Mouse (Mus musculus): ENCODE measurements around the gene Lrp6.

- TF ChIP-seq POLR2A (IDR thresholded peaks at IDR 0.05; ENCODE audit: borderline replicate concordance, insufficient read depth, low read length) (no peak), CTCF (IDR thresholded peaks at IDR 0.05; ENCODE audit: borderline replicate concordance, insufficient read depth, low read depth, low read length) (peak; percentile 80)
These were observed 141.5 kb downstream of the Lrp6 start for GRCm38 (mm10) chr6:134425216-134425717.

All from cerebellum, adult 2 months (tissue).